Mouse (Mus musculus): ENCODE data around the gene Nat8f6.

- TF ChIP-seq POLR2A (IDR thresholded peaks at IDR 0.05; ENCODE audit: low read depth, low read length) = no peak
- no peak for TF ChIP-seq CTCF (IDR thresholded peaks at IDR 0.05; ENCODE audit: extremely low read depth, insufficient read length, insufficient replicate concordance, low read depth, low read length)
Measured at GRCm38 (mm10) chr6:85829462-85829861, 8.7 kb upstream of the Nat8f6 start.

All from small intestine, adult 2 months (tissue).